Mouse (Mus musculus): ENCODE measurements around the gene Zmynd8. TPM values are rescaled to one million over a fixed set of nuclear protein-coding genes. Genes with fewer than 3 reads are reported as not detected.

Gene Zmynd8
- polyA plus RNA-seq, 1 experiment from 2014 or later = 35.7 TPM

DNA sequence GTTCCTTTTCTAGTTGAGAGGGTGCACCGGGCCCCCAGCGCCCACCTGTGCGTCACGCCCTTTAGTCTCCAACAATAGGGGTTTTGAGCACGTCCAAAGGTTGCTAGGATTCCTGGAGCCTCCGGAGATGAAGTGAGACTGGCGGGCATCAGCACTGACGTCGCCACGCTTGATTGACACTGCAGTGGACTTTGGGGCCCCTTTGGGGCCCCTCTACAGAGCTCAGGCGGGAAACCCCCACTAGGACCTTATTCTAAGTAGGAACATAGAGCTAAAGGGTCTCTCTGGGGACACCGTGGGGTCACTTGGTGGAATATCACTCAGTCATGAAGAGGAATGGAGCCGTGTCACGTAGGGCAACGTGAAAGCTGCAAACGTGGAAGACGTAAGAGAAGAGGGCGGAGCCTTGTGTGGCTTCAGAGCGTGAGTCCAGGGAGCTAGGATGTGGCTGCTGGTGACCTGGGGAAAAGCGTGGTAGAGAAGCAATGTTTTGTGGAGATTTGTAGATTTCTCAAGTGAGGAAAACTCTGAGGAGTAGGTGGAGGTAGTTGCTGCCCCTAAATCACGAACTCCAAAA is 156.5 kb downstream of the Zmynd8 start:
- Histone ChIP-seq H3K9me3 (replicated peaks) (no peaks in the 10 kb centered on the region), H3K36me3 (no peaks in the 10 kb centered on the region), H3K4me3 (no peak overlapping the region), H3K4me2 (no peak overlapping the region), H3K4me1 (no peaks in the 10 kb centered on the region), H3K27ac (no peak overlapping the region), H3K27me3 (replicated peaks) (peaks cover 9% of the 10 kb centered on the region), H3K9ac (no peak overlapping the region)
- no peak for ATAC-seq
- 26% methylated on average over 21 of the region's 21 CpGs for WGBS (ENCODE audit: insufficient replicate concordance)

DNA sequence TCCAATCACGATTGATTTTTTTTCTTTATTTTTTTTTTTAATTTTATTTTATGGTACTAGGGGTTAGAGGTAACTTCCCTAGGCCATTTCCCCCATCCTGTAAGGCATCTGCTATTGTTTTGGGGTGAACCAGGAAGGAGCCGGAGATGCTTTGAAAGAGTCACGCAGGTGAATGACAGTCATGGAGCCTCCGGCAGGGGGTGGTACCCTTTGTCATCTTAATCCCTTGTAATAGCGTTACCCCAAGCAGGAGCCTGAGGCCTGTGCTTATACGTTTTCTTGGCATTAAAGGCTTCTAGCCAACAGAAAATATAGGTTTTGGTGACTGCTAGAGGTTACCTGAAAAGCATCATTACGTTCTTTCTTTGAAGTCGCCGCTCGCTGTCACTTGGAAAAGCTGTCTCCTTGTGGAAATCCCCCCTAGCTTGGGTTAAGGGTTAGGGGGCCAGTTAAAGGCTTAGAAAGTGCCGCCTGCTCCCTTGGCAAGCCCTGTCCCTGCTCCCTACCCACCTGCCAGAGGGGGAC is 157.2 kb downstream of the Zmynd8 start:
- Histone ChIP-seq H3K4me2 (no peak overlapping the region), H3K9me3 (replicated peaks) (no peaks in the 10 kb centered on the region), H3K27me3 (replicated peaks) (peaks cover 9% of the 10 kb centered on the region), H3K9ac (no peak overlapping the region), H3K4me1 (no peaks in the 10 kb centered on the region), H3K36me3 (no peaks in the 10 kb centered on the region), H3K4me3 (no peak overlapping the region), H3K27ac (no peak overlapping the region)
- ATAC-seq = no peak
- 50% methylated on average over 11 of the region's 11 CpGs for WGBS (ENCODE audit: insufficient replicate concordance)

DNA sequence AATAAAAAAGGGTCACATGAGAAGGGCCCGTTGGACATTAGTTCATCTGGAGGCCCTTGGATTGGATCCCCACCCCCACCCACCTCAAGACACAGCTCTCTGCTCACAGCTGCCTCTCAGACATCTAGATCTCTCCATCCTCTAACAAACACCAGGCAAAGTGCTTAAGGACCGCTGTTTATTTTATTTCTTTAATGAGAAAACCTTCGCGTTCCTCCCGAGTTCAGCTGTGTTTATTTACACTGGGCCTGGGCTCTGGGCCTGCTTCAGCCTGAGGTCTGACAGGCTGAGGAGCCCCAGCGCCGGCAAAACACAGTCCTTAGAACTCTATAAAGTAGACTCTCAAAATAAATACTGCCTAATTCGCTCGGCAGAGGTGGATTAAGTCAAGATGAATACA is 157.8 kb downstream of the Zmynd8 start:
- no peak overlapping the region for H3K9ac ChIP-seq
- H3K4me2 ChIP-seq = no peak overlapping the region

DNA sequence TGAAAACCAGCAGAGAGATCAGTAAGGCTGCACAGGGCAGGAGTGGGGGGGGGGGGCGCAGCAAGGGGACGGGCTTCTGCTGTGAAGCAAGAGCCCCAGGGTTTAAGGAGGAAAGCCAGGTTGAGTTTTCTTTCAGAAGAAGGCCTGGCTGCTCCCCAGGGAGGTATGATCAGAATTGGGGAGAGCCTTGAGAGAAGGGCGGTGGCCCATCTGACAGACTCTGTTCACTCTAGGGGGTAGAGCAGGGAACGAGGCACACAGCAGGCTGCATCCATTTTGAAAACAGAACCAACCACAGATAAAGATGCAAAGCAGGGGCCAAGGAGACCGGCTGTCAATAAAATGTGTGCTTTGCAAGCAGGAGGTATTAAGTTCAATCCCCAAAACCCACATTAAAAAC is 158.4 kb downstream of the Zmynd8 start:
- Histone ChIP-seq H3K27ac (no peak overlapping the region), H3K4me3 (no peak overlapping the region)
- ATAC-seq = no peak

More for the DNA sequence above, 157.8 kb downstream of the Zmynd8 start:
- 36% methylated on average over 9 of the region's 9 CpGs for WGBS (ENCODE audit: insufficient replicate concordance)
- H3K4me1 ChIP-seq = no peaks in the 10 kb centered on the region
- ATAC-seq = no peak
- no peak overlapping the region for H3K27ac ChIP-seq
- peaks cover 9% of the 10 kb centered on the region for H3K27me3 ChIP-seq (replicated peaks)
- no peaks in the 10 kb centered on the region for H3K36me3 ChIP-seq
- H3K9me3 ChIP-seq (replicated peaks) = no peaks in the 10 kb centered on the region
- no peak overlapping the region for H3K4me3 ChIP-seq

DNA sequence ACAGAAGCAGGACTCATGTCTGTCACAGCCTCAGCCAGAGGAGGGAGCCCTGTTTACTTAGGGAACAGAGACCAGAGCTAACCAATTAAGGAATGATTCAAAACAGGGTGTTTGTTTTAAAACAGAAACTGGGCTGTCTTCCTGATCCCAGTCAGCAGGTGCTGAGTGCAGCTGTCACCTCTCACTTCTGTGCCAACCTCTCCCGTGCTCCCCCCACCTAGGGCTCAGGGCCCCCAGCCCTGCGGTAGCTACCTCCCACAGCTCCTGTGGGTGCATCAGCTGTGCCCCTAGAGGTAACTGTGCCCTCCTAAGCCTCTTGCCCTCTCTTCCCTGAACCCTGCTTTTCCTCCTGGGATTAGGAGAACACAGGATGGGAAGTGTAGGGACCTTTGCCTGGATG is 162.5 kb downstream of the Zmynd8 start:
- Histone ChIP-seq H3K27ac (no peak overlapping the region), H3K36me3 (no peaks in the 10 kb centered on the region), H3K9me3 (replicated peaks) (no peaks in the 10 kb centered on the region), H3K4me1 (no peaks in the 10 kb centered on the region), H3K27me3 (replicated peaks) (0 out of 2 replicates have a peak, but pooled peaks cover 4% of the 10 kb centered on the region), H3K4me2 (no peak overlapping the region), H3K9ac (no peak overlapping the region), H3K4me3 (no peak overlapping the region)
- ATAC-seq = no peak
- 64% methylated on average over 2 of the region's 2 CpGs for WGBS (ENCODE audit: insufficient replicate concordance)

More for the DNA sequence above, 158.4 kb downstream of the Zmynd8 start:
- H3K36me3 ChIP-seq = no peaks in the 10 kb centered on the region
- H3K9me3 ChIP-seq (replicated peaks) = no peaks in the 10 kb centered on the region
- H3K27me3 ChIP-seq (replicated peaks) = peaks cover 9% of the 10 kb centered on the region; the same call in 1 of the 2 replicates
- 55% methylated on average over 4 of the region's 5 CpGs for WGBS (ENCODE audit: insufficient replicate concordance)
- no peak overlapping the region for H3K9ac ChIP-seq
- no peaks in the 10 kb centered on the region for H3K4me1 ChIP-seq
- no peak overlapping the region for H3K4me2 ChIP-seq

Small RNAs within 50 kb of the gene (microRNA-seq; reads per million reads assigned to microRNA genes)
- not detected for gene Gm22692

Other genes with a start within 250 kb of the Zmynd8 start
- 8.1 and 8.3 TPM in 2 replicates for gene Ncoa3, start 93.6 kb upstream of the Zmynd8 start, polyA plus RNA-seq (2016; fragmentation: Nextera tagmentation; extraction: Ambion mirVana)